Mouse (Mus musculus): Measurements from ENCODE around the gene Itgb2. TPM values are rescaled to one million over a fixed set of nuclear protein-coding genes. Genes with fewer than 3 reads are reported as not detected.
A peak's percentile ranks its signal among the peaks of the same experiment; 100 is the strongest.

The Itgb2 gene
- polyA plus RNA-seq, 1 experiment from 2014 or later, result 3.6 TPM

DNA sequence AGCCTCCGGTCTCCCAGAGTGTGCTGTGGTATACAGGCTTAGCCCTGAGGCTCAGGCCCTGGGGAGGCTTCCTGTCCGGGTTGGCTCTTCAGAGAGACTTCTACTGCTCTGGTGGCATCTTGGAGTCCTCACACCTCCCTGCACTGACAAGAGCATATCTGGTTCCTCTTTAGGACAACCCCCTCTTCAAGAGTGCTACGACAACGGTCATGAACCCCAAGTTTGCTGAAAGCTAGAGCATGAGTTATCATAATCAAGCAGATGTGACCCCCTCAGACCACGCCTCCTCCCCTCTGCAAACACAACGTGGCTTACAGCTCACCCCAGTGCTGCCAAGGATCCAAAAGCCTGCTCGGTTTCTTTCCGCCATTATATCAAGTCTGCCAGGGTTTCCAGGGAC lies 35.0 kb downstream of the Itgb2 start:
- Histone ChIP-seq H3K4me1 (peaks cover 17% of the 10 kb centered on the region), H3K36me3 (no peaks in the 10 kb centered on the region), H3K4me3 (no peak overlapping the region), H3K9me3 (no peaks in the 10 kb centered on the region), H3K27ac (no peak overlapping the region), H3K27me3 (ENCODE audit: insufficient read depth, poor library complexity, severe bottlenecking) (peaks cover 7% of the 10 kb centered on the region)
- 73% methylated on average over 8 of the region's 8 CpGs for WGBS
- DNase-seq (ENCODE audit: low spot score), result no peak

DNA sequence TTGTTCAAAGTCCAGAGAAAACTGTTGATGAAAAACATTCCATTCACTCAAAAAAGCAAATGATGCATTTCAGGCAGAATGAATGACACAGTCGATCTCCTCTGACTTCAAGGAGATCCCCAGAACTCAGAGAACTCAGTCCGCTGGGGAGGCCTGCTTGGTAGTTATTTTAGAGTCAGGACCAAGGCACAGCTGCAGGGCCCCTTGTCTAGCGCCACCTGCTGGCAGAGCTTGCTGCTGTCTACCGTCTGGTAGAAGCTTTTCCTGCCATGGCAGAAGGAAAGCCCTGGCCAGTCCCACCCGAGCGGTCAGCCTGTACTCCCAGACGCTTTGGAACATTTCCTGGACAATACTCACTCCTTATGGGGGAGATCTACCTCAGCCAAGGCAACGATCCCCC lies 36.6 kb downstream of the Itgb2 start:
- peak; percentile 85 for DNase-seq (ENCODE audit: low spot score)
- WGBS, result 27% methylated on average over 8 of the region's 8 CpGs
- H3K27ac ChIP-seq, result no peak overlapping the region

DNA sequence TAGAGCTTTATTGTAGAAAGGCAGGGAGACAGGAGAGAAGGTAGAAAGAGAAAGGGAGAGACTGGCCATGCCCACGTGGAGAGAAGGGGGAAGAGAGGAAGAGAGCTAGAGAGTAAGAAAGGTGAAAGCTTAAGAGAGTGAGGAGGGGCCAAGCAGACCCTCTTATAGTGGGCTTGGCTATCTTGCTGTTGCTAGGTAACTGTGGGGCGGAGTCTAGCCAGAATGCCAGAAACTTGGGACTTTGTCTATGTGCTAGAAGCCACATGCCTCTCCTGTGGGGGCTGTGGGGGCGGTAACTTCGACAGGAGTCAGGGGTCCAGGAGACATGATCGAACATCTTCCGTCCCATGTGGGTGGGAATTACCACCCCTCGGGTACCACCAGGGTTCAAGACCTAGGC lies 39.4 kb downstream of the Itgb2 start:
- H3K27me3 ChIP-seq (ENCODE audit: insufficient read depth, poor library complexity, severe bottlenecking), result peaks cover 7% of the 10 kb centered on the region
- no peak for DNase-seq (ENCODE audit: low spot score)
- WGBS, result 42% methylated on average over 7 of the region's 7 CpGs

More for the DNA sequence above, 36.6 kb downstream of the Itgb2 start:
- no peaks in the 10 kb centered on the region for H3K36me3 ChIP-seq
- no peak overlapping the region for H3K4me3 ChIP-seq
- peaks cover 12% of the 10 kb centered on the region; the same call in 1 of the 2 replicates for H3K4me1 ChIP-seq
- H3K27me3 ChIP-seq (ENCODE audit: insufficient read depth, poor library complexity, severe bottlenecking), result peaks cover 7% of the 10 kb centered on the region
- no peaks in the 10 kb centered on the region for H3K9me3 ChIP-seq

DNA sequence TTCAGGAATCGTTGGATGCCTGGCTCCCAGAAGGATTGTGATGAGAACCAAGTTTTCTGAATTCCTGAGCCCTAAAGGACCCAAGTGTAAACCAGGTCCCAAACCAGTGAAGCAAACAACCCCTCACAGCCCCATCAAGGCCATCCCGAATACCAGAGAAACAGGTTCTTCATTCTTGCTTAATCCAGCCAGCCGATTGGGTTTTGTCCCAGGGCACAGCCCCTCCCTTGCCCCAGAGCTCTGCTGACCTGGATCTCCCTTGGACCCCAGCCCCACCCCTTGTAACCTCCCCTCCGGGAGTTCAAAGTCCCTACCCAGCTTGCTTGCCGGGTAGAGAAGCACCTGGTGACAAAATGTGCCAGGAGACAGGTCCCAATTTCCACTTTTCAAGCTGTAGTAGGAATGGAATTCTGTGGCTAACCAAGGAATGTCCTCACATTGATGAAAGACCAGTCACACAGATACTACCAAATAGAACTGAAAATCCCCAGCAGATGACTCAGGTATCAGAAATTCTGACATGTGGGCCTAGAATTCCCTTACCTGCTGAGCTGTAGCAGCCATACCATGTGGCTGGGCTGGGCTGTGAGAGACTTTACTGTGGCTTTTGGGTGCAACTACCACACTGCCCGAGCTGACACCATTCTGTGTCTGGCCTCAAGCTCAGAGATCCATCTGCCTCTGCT lies 40.1 kb downstream of the Itgb2 start:
- Histone ChIP-seq H3K9me3 (no peaks in the 10 kb centered on the region), H3K36me3 (no peaks in the 10 kb centered on the region), H3K4me3 (no peak overlapping the region), H3K4me1 (0 out of 2 replicates have a peak, but pooled peaks cover 10% of the 10 kb centered on the region), H3K27ac (no peak overlapping the region), H3K27me3 (ENCODE audit: insufficient read depth, poor library complexity, severe bottlenecking) (peaks cover 7% of the 10 kb centered on the region)
- 46% methylated on average over 6 of the region's 6 CpGs for WGBS
- DNase-seq (ENCODE audit: low spot score), result no peak

More for the DNA sequence above, 39.4 kb downstream of the Itgb2 start:
- H3K4me1 ChIP-seq, result 0 out of 2 replicates have a peak, but pooled peaks cover 10% of the 10 kb centered on the region
- H3K27ac ChIP-seq, result no peak overlapping the region
- no peaks in the 10 kb centered on the region for H3K9me3 ChIP-seq
- no peaks in the 10 kb centered on the region for H3K36me3 ChIP-seq
- H3K4me3 ChIP-seq, result no peak overlapping the region

DNA sequence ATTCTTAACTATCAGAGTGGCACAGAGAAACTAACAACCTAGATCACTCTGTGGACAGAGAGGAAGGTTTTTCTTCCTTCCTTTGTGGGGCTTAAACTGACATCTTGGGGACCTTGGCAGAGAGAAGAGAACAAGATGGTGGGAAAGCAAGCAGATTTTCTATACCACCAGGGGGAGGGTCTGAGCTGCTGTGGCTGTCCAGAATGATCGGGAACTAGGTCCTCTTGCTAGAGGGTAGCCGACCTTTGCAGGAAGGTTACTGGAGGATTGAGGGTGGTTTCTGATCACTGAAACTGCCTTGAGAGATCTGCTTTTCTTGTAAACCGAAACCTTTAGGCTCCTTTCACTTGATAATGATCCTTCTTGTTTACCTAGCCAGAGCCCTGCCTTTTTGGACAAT lies 42.2 kb downstream of the Itgb2 start:
- 24% methylated on average over 3 of the region's 3 CpGs for WGBS
- H3K27ac ChIP-seq, result no peak overlapping the region
- H3K4me1 ChIP-seq, result 0 out of 2 replicates have a peak, but pooled peaks cover 10% of the 10 kb centered on the region
- H3K27me3 ChIP-seq (ENCODE audit: insufficient read depth, poor library complexity, severe bottlenecking), result peaks cover 7% of the 10 kb centered on the region
- H3K36me3 ChIP-seq, result no peaks in the 10 kb centered on the region
- no peak for DNase-seq (ENCODE audit: low spot score)
- H3K4me3 ChIP-seq, result no peak overlapping the region
- H3K9me3 ChIP-seq, result no peaks in the 10 kb centered on the region

DNA sequence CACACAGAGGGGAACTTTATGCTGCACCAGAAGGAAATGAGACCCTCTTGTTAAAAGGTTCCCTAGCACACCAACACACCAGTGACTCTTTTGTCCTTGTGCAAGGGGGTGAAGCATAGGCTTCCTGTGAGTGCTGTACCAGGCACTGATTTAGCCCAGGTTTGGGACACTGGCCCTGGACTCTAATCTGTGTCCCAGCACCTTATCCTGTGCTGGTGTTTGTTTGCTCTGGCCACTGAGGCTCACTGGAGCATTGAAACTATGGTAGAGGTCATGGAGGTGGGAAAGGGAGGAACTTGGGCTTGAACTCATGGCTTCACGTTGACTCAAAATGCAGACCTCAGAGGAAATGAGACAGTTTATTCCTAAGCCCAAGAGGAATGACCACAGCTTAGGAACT lies 43.1 kb downstream of the Itgb2 start:
- peaks cover 7% of the 10 kb centered on the region for H3K27me3 ChIP-seq (ENCODE audit: insufficient read depth, poor library complexity, severe bottlenecking)
- 75% methylated on average over 1 of the region's 1 CpGs for WGBS
- no peak for DNase-seq (ENCODE audit: low spot score)

DNA sequence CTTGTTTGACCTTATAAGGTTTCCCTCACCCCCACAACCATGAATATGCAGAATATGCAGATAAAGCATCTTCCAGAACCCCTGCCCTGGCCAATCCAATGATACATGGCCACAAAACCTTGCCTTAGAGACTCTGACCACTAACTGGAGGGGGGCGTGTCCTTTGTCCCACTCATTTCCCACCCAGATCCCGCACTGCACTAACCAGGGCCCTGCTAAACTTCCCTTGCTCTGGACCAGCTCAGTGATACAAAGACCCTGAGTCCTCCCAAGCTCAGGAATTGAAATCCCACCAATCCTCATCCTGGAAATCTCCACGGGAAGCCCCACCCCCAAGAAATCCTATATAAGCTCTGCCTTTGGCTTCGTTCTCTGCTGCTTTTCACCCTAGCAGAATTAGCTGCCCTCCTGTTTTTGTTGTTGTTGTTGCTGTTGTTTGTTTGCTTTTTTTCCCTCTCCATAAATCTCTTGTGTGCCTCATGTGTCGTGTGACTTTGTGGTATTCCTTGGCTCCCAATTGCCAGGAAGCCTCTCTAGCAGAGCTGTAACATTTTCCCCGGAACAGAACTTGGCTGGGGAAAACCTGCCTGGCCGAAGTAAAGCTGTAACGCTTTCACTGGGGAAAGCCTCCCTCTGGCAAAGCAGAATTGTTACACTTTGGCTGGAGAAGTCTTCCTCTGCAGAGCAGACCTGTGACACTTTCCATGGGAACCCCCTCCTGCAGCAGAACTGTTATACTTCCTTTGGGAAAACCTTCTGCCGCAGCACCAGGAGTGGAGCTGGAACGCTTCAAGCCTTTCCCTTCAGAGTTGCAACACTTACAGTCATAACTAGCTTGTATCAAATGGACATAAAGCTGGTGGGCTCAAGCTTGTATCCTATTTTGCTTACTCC lies 50.2 kb downstream of the Itgb2 start:
- DNase-seq (ENCODE audit: low spot score), result no peak
- Histone ChIP-seq H3K27me3 (ENCODE audit: insufficient read depth, poor library complexity, severe bottlenecking) (no peaks in the 10 kb centered on the region), H3K27ac (peak overlapping the region; percentile 93), H3K9me3 (no peaks in the 10 kb centered on the region), H3K4me1 (peaks cover 44% of the 10 kb centered on the region), H3K36me3 (peaks cover 5% of the 10 kb centered on the region; the same call in 1 of the 2 replicates), H3K4me3 (no peak overlapping the region)
- WGBS, result 52% methylated on average over 10 of the region's 10 CpGs

More for the DNA sequence above, 43.1 kb downstream of the Itgb2 start:
- Histone ChIP-seq H3K27ac (no peak overlapping the region), H3K4me1 (0 out of 2 replicates have a peak, but pooled peaks cover 10% of the 10 kb centered on the region), H3K9me3 (no peaks in the 10 kb centered on the region), H3K36me3 (no peaks in the 10 kb centered on the region), H3K4me3 (no peak overlapping the region)

DNA sequence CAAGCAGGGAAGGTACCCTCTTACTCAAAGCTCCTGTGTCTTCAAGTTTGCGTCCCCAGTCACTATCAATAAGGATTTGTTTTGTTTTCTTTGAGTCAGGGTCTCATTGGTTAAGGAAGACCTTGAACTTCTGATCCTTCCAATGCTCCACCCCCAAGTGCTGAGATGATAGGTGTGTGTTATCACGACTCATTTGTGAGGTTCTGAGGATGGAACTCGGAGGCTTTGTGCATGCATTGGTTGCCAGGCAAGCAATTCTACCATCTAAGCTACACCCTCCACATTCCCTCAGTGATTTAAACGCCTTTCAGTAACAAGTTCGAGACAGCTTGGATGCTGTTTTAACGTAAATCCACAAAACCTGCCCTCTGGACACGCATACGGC lies 51.0 kb downstream of the Itgb2 start:
- no peak for DNase-seq (ENCODE audit: low spot score)
- no peaks in the 10 kb centered on the region for H3K9me3 ChIP-seq
- 6% methylated on average over 8 of the region's 8 CpGs for WGBS
- H3K27me3 ChIP-seq (ENCODE audit: insufficient read depth, poor library complexity, severe bottlenecking), result no peaks in the 10 kb centered on the region
- H3K36me3 ChIP-seq, result peaks cover 7% of the 10 kb centered on the region; the same call in 1 of the 2 replicates
- peak overlapping the region; percentile 93 for H3K27ac ChIP-seq
- H3K4me1 ChIP-seq, result peaks cover 44% of the 10 kb centered on the region
- H3K4me3 ChIP-seq, result peak overlapping the region; percentile 77

DNA sequence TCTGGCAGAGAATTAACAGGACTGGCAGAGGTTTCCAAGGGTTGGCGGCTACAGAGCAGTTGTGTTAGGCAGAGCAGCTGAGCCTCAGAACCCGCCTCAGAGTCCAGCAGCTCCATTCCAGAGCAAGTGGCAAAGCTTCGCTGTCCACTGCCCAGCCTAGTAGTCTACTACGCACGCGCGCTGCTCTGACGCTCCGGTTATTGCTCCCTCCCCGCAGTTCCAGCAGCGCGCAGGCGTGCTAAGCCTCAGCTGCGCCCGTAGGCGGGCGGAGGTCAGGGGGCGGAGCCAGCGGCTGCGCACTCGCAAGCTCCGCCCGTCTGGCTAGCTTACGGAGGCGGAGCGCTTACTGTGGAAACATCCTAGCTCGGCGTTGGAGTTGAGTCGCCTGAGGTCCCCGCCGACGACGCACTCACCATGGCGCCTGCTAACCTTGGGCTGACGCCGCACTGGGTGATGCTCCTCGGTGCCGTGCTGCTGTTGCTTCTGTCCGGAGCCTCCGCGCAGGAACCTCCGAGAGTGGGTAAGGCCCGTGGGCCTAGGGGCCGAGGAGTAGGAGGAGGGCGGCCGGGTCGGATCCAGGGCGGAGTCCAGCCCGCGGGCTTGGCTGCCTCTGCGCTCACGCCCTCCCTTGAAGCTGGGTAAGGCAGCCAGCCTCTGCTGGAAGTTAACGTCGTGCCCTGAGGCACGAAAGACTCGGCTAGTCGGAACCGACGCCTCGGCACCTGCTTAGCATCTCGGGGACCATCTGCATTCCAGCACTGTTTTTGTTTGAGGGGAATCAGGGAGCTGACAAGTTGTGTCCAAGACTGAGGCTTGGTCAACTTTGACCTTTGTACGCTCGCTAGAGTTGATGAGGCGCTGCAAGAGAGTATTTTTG lies 51.6 kb downstream of the Itgb2 start, which contains the start of gene Pttg1ip:
Gene Pttg1ip, plus strand, starts transcription at position 313 of the 877 bp plus-strand sequence.
- H3K4me3 ChIP-seq, result peak within 1 kb of the TSS; percentile 77
- no peaks in the 10 kb centered on the region for H3K27me3 ChIP-seq (ENCODE audit: insufficient read depth, poor library complexity, severe bottlenecking)
- peak; percentile 97 for DNase-seq (ENCODE audit: low spot score)
- WGBS, result under 1% methylated on average over 64 of the region's 64 CpGs
- H3K36me3 ChIP-seq, result peaks cover 10% of the 10 kb centered on the region; the same call in 1 of the 2 replicates
- H3K9me3 ChIP-seq, result no peaks in the 10 kb centered on the region
- H3K4me1 ChIP-seq, result peaks cover 46% of the 10 kb centered on the region
- peak within 1 kb of the TSS; percentile 93 for H3K27ac ChIP-seq

DNA sequence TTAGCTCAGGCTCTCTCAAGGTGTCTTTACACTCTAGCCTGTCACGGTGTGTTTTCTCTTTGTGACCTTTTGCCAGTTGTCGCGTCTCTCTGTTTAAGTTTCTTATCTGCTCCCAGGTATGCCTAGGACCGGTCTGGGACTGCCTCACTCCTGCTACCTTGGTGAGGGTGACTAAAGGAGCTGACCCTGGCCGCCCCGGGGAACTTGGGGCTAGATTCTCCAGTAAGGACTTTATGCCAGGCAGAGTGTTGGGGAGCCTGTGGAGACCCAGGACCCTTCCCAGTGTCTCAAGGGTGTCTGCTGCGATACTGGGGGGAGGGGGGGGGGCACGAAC lies 52.2 kb downstream of the Itgb2 start:
- WGBS, result 12% methylated on average over 8 of the region's 8 CpGs
- Histone ChIP-seq H3K9me3 (no peaks in the 10 kb centered on the region), H3K4me1 (peaks cover 52% of the 10 kb centered on the region), H3K36me3 (peaks cover 16% of the 10 kb centered on the region), H3K27me3 (ENCODE audit: insufficient read depth, poor library complexity, severe bottlenecking) (no peaks in the 10 kb centered on the region), H3K4me3 (peak overlapping the region; percentile 77), H3K27ac (peak overlapping the region; percentile 93)
- no peak for DNase-seq (ENCODE audit: low spot score)

DNA sequence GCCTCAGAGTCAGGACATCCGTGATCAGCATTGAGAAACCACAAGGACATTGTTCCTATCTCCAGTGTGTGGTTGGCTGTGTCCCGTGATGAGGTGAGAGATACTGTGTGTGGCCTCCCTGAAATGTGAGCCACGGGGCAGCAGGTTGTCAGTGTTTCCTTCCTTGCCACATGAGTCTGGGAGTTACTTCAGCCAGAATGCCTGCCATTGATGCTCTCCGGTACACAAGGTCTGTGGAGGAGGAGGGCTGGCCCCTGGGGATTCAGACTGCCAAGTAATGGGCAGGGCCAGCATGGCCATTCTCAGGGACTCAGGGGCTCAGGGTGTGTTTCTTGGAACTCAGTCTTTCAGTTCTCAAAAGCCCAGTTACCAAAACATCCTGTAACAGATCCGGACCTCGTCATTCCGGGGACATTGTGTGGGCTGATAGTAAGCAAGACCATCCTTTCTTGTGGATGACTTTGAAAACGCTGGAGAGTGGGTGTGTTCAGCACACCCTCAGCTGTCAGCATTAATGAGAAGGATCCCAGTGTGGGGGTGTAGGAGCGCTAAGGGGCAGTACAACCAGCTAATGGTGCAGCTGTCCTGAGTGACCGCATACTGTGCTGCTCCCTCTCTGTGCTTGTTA lies 53.9 kb downstream of the Itgb2 start:
- 60% methylated on average over 10 of the region's 10 CpGs for WGBS
- H3K4me1 ChIP-seq, result peaks cover 66% of the 10 kb centered on the region
- H3K9me3 ChIP-seq, result no peaks in the 10 kb centered on the region
- peak overlapping the region; percentile 12; the same call in 1 of the 2 replicates for H3K4me3 ChIP-seq
- H3K36me3 ChIP-seq, result peaks cover 31% of the 10 kb centered on the region
- H3K27ac ChIP-seq, result no peak overlapping the region
- DNase-seq (ENCODE audit: low spot score), result no peak
- H3K27me3 ChIP-seq (ENCODE audit: insufficient read depth, poor library complexity, severe bottlenecking), result no peaks in the 10 kb centered on the region

DNA sequence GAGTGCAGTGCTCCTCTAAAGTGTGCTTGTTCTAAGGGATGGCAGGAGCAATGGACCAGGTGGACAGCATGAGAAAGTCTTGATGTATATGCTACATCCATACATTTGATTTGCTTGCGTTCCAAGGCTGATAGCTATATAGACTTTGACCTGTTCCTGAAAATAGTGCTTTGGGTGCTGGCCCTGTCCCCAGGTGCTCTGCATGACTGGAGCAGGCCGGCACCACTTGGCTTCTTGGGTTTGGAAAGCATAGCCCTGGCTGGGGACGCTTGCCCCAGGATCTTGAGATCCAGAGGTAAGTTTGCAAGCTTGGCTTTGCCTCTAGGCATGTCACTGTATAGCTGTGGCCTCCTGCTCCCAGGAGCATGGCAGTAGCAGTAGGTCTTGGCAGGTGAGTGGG lies 56.6 kb downstream of the Itgb2 start:
- Histone ChIP-seq H3K4me3 (no peak overlapping the region), H3K27me3 (ENCODE audit: insufficient read depth, poor library complexity, severe bottlenecking) (no peaks in the 10 kb centered on the region), H3K4me1 (peaks cover 69% of the 10 kb centered on the region), H3K36me3 (peaks cover 52% of the 10 kb centered on the region), H3K9me3 (no peaks in the 10 kb centered on the region), H3K27ac (0 out of 2 replicates have a peak overlapping the region, but pooled peaks have one; percentile 29)
- DNase-seq (ENCODE audit: low spot score), result no peak
- WGBS, result 86% methylated on average over 3 of the region's 3 CpGs

Measured in heart, embryonic 10.5 days (tissue).